Mouse (Mus musculus): Measurements from ENCODE around the gene Hist3h2a. TPM values are rescaled to one million over a fixed set of nuclear protein-coding genes. Genes with fewer than 3 reads are reported as not detected.
"Not testable (repeated sequence)": the region's sequence is repeated elsewhere in the genome, so short reads cannot be mapped to it uniquely, and the experiment has no call there.

Hist3h2a gene
- polyA plus RNA-seq, 1 experiment: 24.4 TPM

- TF ChIP-seq E2F4 (IDR thresholded peaks at IDR 0.05; ENCODE audit: insufficient read depth) (no peak), SRF (IDR thresholded peaks at IDR 0.05; ENCODE audit: control insufficient read depth, insufficient read length, low read depth) (no peak), REST (IDR thresholded peaks at IDR 0.05; ENCODE audit: insufficient read depth, insufficient read length) (no peak), MYOD1 (IDR thresholded peaks at IDR 0.05; ENCODE audit: control insufficient read depth in 1 of 3, insufficient read length in 2 of 3, low read depth in 2 of 3) (no peak), MYOG (IDR thresholded peaks at IDR 0.05; ENCODE audit: control insufficient read depth in 1 of 3, insufficient read depth in 1 of 3, insufficient read length in 2 of 3, low read depth in 2 of 3) (no peak), USF1 (IDR thresholded peaks at IDR 0.05; ENCODE audit: low read depth) (no peak), POLR2AphosphoS2 (IDR thresholded peaks at IDR 0.05; ENCODE audit: insufficient read length, low read depth) (no peak), TCF12 (IDR thresholded peaks at IDR 0.05; ENCODE audit: insufficient read depth, poor library complexity, severe bottlenecking) (no peak), CEBPB (IDR thresholded peaks at IDR 0.05; ENCODE audit: insufficient read depth, poor library complexity, severe bottlenecking) (no peak), POLR2A (IDR thresholded peaks at IDR 0.05; ENCODE audit: insufficient read length, low read depth) (no peak), MAX (IDR thresholded peaks at IDR 0.05; ENCODE audit: low read depth) (no peak), TCF3 (IDR thresholded peaks at IDR 0.05; ENCODE audit: insufficient read length, low read depth) (no peak)
- no peak overlapping the region for H3K4me3 ChIP-seq
Observed at GRCm38 (mm10) chr11:58949480-58950431, 4.7 kb upstream of the Hist3h2a start.

GRCm38 (mm10) chr11:58951210-58951609 is 3.3 kb upstream of the Hist3h2a start:
- H3K79me2 ChIP-seq (ENCODE audit: control insufficient read depth, insufficient read depth): peaks cover 9% of the 10 kb centered on the region
- no peak overlapping the region for H3K4me2 ChIP-seq (ENCODE audit: low read depth)
- no peak overlapping the region for H3ac ChIP-seq (ENCODE audit: control insufficient read depth, insufficient read length)
- no peak overlapping the region for H3K4me3 ChIP-seq
- no peaks in the 10 kb centered on the region for H3K36me3 ChIP-seq (ENCODE audit: control insufficient read depth, insufficient read depth)
- peaks cover 17% of the 10 kb centered on the region for H3K27me3 ChIP-seq (ENCODE audit: control insufficient read depth, insufficient read depth, insufficient read length)
- no peak for TF ChIP-seq POLR2AphosphoS2 (IDR thresholded peaks at IDR 0.05; ENCODE audit: insufficient read length, low read depth)
- TF ChIP-seq POLR2A (IDR thresholded peaks at IDR 0.05; ENCODE audit: insufficient read length, low read depth): no peak
- TF ChIP-seq TCF3 (IDR thresholded peaks at IDR 0.05; ENCODE audit: insufficient read length, low read depth): no peak
- no peak for TF ChIP-seq REST (IDR thresholded peaks at IDR 0.05; ENCODE audit: insufficient read depth, insufficient read length)
- TF ChIP-seq USF1 (IDR thresholded peaks at IDR 0.05; ENCODE audit: low read depth): no peak
- TF ChIP-seq MYOD1 (IDR thresholded peaks at IDR 0.05; ENCODE audit: control insufficient read depth in 1 of 3, insufficient read length in 2 of 3, low read depth in 2 of 3): no peak
- no peak for TF ChIP-seq E2F4 (IDR thresholded peaks at IDR 0.05; ENCODE audit: insufficient read depth)
- no peak for TF ChIP-seq SRF (IDR thresholded peaks at IDR 0.05; ENCODE audit: control insufficient read depth, insufficient read length, low read depth)
- no peak for TF ChIP-seq MAX (IDR thresholded peaks at IDR 0.05; ENCODE audit: low read depth)
- no peak for TF ChIP-seq CEBPB (IDR thresholded peaks at IDR 0.05; ENCODE audit: insufficient read depth, poor library complexity, severe bottlenecking)

More at GRCm38 (mm10) chr11:58949480-58950431, 4.7 kb upstream of the Hist3h2a start:
- H3K79me2 ChIP-seq (ENCODE audit: control insufficient read depth, insufficient read depth): no peaks in the 10 kb centered on the region
- H3K4me2 ChIP-seq (ENCODE audit: low read depth): no peak overlapping the region
- no peaks in the 10 kb centered on the region for H3K36me3 ChIP-seq (ENCODE audit: control insufficient read depth, insufficient read depth)
- H3ac ChIP-seq (ENCODE audit: control insufficient read depth, insufficient read length): no peak overlapping the region
- H3K27me3 ChIP-seq (ENCODE audit: control insufficient read depth, insufficient read depth, insufficient read length): peaks cover 25% of the 10 kb centered on the region

- Histone ChIP-seq H3ac (ENCODE audit: control insufficient read depth, insufficient read length) (peak overlapping the region; percentile 19), H3K27me3 (ENCODE audit: control insufficient read depth, insufficient read depth, insufficient read length) (peaks cover 6% of the 10 kb centered on the region), H3K4me3 (peak overlapping the region; percentile 89), H3K79me2 (ENCODE audit: control insufficient read depth, insufficient read depth) (peaks cover 19% of the 10 kb centered on the region), H3K4me2 (ENCODE audit: low read depth) (peak overlapping the region; percentile 54), H3K36me3 (ENCODE audit: control insufficient read depth, insufficient read depth) (peaks cover 9% of the 10 kb centered on the region)
- no peak for TF ChIP-seq TCF12 (IDR thresholded peaks at IDR 0.05; ENCODE audit: insufficient read depth, poor library complexity, severe bottlenecking)
- TF ChIP-seq POLR2A (IDR thresholded peaks at IDR 0.05; ENCODE audit: insufficient read length, low read depth): peak; percentile 3
Observed at GRCm38 (mm10) chr11:58953351-58954169, 925 bp upstream of the Hist3h2a start.

- Histone ChIP-seq H3K79me2 (ENCODE audit: control insufficient read depth, insufficient read depth) (peaks cover 19% of the 10 kb centered on the region), H3K4me3 (peak overlapping the region; percentile 89)
- not testable (repeated sequence) for H3K27me3 ChIP-seq (ENCODE audit: control insufficient read depth, insufficient read depth, insufficient read length)
Observed at GRCm38 (mm10) chr11:58954170-58954419, 390 bp upstream of the Hist3h2a start.

More at GRCm38 (mm10) chr11:58954170-58954419, 390 bp upstream of the Hist3h2a start:
- Histone ChIP-seq H3ac (ENCODE audit: control insufficient read depth, insufficient read length) (peak overlapping the region; percentile 19), H3K4me2 (ENCODE audit: low read depth) (peak overlapping the region; percentile 86)
- H3K36me3 ChIP-seq (ENCODE audit: control insufficient read depth, insufficient read depth): not testable (repeated sequence)
- peak; percentile 33 for TF ChIP-seq POLR2A (IDR thresholded peaks at IDR 0.05; ENCODE audit: insufficient read length, low read depth)

All from myocyte (in vitro differentiated cells).